Mouse (Mus musculus): ENCODE measurements around the gene Vkorc1l1. TPM values are rescaled to one million over a fixed set of nuclear protein-coding genes. Genes with fewer than 3 reads are reported as not detected.

The Vkorc1l1 gene
- polyA plus RNA-seq, 1 experiment: 13.2 TPM

- Histone ChIP-seq H3K36me3 (ENCODE audit: control insufficient read depth, insufficient read depth) (no peaks in the 10 kb centered on the region), H3ac (ENCODE audit: control insufficient read depth, insufficient read length) (no peak overlapping the region), H3K27me3 (ENCODE audit: control insufficient read depth, insufficient read depth, insufficient read length) (no peaks in the 10 kb centered on the region), H3K4me2 (ENCODE audit: low read depth) (no peak overlapping the region), H3K4me3 (no peak overlapping the region), H3K79me2 (ENCODE audit: control insufficient read depth, insufficient read depth) (peaks cover 6% of the 10 kb centered on the region)
- TF ChIP-seq MYOD1 (IDR thresholded peaks at IDR 0.05; ENCODE audit: control insufficient read depth in 1 of 3, insufficient read length in 2 of 3, low read depth in 2 of 3): no peak
- no peak for TF ChIP-seq SRF (IDR thresholded peaks at IDR 0.05; ENCODE audit: control insufficient read depth, insufficient read length, low read depth)
These were observed 32.6 kb downstream of the Vkorc1l1 start for GRCm38 (mm10) chr5:129974354-129974753.

GRCm38 (mm10) chr5:129974866-129975311 lies 33.1 kb downstream of the Vkorc1l1 start:
- H3K36me3 ChIP-seq (ENCODE audit: control insufficient read depth, insufficient read depth): no peaks in the 10 kb centered on the region
- TF ChIP-seq MYOD1 (IDR thresholded peaks at IDR 0.05; ENCODE audit: control insufficient read depth in 1 of 3, insufficient read length in 2 of 3, low read depth in 2 of 3): no peak
- TF ChIP-seq USF1 (IDR thresholded peaks at IDR 0.05; ENCODE audit: low read depth): no peak
- no peak for TF ChIP-seq CEBPB (IDR thresholded peaks at IDR 0.05; ENCODE audit: insufficient read depth, poor library complexity, severe bottlenecking)
- TF ChIP-seq E2F4 (IDR thresholded peaks at IDR 0.05; ENCODE audit: insufficient read depth): no peak
- TF ChIP-seq POLR2AphosphoS2 (IDR thresholded peaks at IDR 0.05; ENCODE audit: insufficient read length, low read depth): no peak
- H3K4me3 ChIP-seq: no peak overlapping the region
- H3K79me2 ChIP-seq (ENCODE audit: control insufficient read depth, insufficient read depth): peaks cover 6% of the 10 kb centered on the region
- H3K4me2 ChIP-seq (ENCODE audit: low read depth): no peak overlapping the region
- no peak overlapping the region for H3ac ChIP-seq (ENCODE audit: control insufficient read depth, insufficient read length)
- no peaks in the 10 kb centered on the region for H3K27me3 ChIP-seq (ENCODE audit: control insufficient read depth, insufficient read depth, insufficient read length)

- Histone ChIP-seq H3K4me3 (no peak overlapping the region), H3K4me2 (ENCODE audit: low read depth) (no peak overlapping the region), H3K79me2 (ENCODE audit: control insufficient read depth, insufficient read depth) (peaks cover 6% of the 10 kb centered on the region), H3ac (ENCODE audit: control insufficient read depth, insufficient read length) (no peak overlapping the region), H3K36me3 (ENCODE audit: control insufficient read depth, insufficient read depth) (peaks cover under 1% of the 10 kb centered on the region), H3K27me3 (ENCODE audit: control insufficient read depth, insufficient read depth, insufficient read length) (no peaks in the 10 kb centered on the region)
- no peak for TF ChIP-seq POLR2A (IDR thresholded peaks at IDR 0.05; ENCODE audit: insufficient read length, low read depth)
- TF ChIP-seq E2F4 (IDR thresholded peaks at IDR 0.05; ENCODE audit: insufficient read depth): no peak
- no peak for TF ChIP-seq SRF (IDR thresholded peaks at IDR 0.05; ENCODE audit: control insufficient read depth, insufficient read length, low read depth)
- TF ChIP-seq MYOG (IDR thresholded peaks at IDR 0.05; ENCODE audit: control insufficient read depth in 1 of 3, insufficient read depth in 1 of 3, insufficient read length in 2 of 3, low read depth in 2 of 3): no peak
- no peak for TF ChIP-seq USF1 (IDR thresholded peaks at IDR 0.05; ENCODE audit: low read depth)
- no peak for TF ChIP-seq POLR2AphosphoS2 (IDR thresholded peaks at IDR 0.05; ENCODE audit: insufficient read length, low read depth)
- no peak for TF ChIP-seq CEBPB (IDR thresholded peaks at IDR 0.05; ENCODE audit: insufficient read depth, poor library complexity, severe bottlenecking)
- TF ChIP-seq MAX (IDR thresholded peaks at IDR 0.05; ENCODE audit: low read depth): no peak
- no peak for TF ChIP-seq TCF3 (IDR thresholded peaks at IDR 0.05; ENCODE audit: insufficient read length, low read depth)
These were observed 36.0 kb downstream of the Vkorc1l1 start for GRCm38 (mm10) chr5:129977768-129978167.

GRCm38 (mm10) chr5:129978608-129979007 lies 36.8 kb downstream of the Vkorc1l1 start:
- Histone ChIP-seq H3K27me3 (ENCODE audit: control insufficient read depth, insufficient read depth, insufficient read length) (no peaks in the 10 kb centered on the region), H3K36me3 (ENCODE audit: control insufficient read depth, insufficient read depth) (peaks cover 9% of the 10 kb centered on the region), H3ac (ENCODE audit: control insufficient read depth, insufficient read length) (no peak overlapping the region), H3K4me2 (ENCODE audit: low read depth) (no peak overlapping the region), H3K79me2 (ENCODE audit: control insufficient read depth, insufficient read depth) (peaks cover 6% of the 10 kb centered on the region), H3K4me3 (no peak overlapping the region)
- TF ChIP-seq TCF12 (IDR thresholded peaks at IDR 0.05; ENCODE audit: insufficient read depth, poor library complexity, severe bottlenecking): no peak
- TF ChIP-seq MYOG (IDR thresholded peaks at IDR 0.05; ENCODE audit: control insufficient read depth in 1 of 3, insufficient read depth in 1 of 3, insufficient read length in 2 of 3, low read depth in 2 of 3): no peak
- no peak for TF ChIP-seq CEBPB (IDR thresholded peaks at IDR 0.05; ENCODE audit: insufficient read depth, poor library complexity, severe bottlenecking)
- no peak for TF ChIP-seq TCF3 (IDR thresholded peaks at IDR 0.05; ENCODE audit: insufficient read length, low read depth)
- TF ChIP-seq USF1 (IDR thresholded peaks at IDR 0.05; ENCODE audit: low read depth): no peak
- TF ChIP-seq POLR2AphosphoS2 (IDR thresholded peaks at IDR 0.05; ENCODE audit: insufficient read length, low read depth): no peak
- no peak for TF ChIP-seq REST (IDR thresholded peaks at IDR 0.05; ENCODE audit: insufficient read depth, insufficient read length)
- no peak for TF ChIP-seq POLR2A (IDR thresholded peaks at IDR 0.05; ENCODE audit: insufficient read length, low read depth)
- TF ChIP-seq MYOD1 (IDR thresholded peaks at IDR 0.05; ENCODE audit: control insufficient read depth in 1 of 3, insufficient read length in 2 of 3, low read depth in 2 of 3): no peak
- no peak for TF ChIP-seq E2F4 (IDR thresholded peaks at IDR 0.05; ENCODE audit: insufficient read depth)
- TF ChIP-seq SRF (IDR thresholded peaks at IDR 0.05; ENCODE audit: control insufficient read depth, insufficient read length, low read depth): no peak
- no peak for TF ChIP-seq MAX (IDR thresholded peaks at IDR 0.05; ENCODE audit: low read depth)

- TF ChIP-seq MYOG (IDR thresholded peaks at IDR 0.05; ENCODE audit: control insufficient read depth in 1 of 3, insufficient read depth in 1 of 3, insufficient read length in 2 of 3, low read depth in 2 of 3) (no peak), MAX (IDR thresholded peaks at IDR 0.05; ENCODE audit: low read depth) (no peak), CEBPB (IDR thresholded peaks at IDR 0.05; ENCODE audit: insufficient read depth, poor library complexity, severe bottlenecking) (no peak), USF1 (IDR thresholded peaks at IDR 0.05; ENCODE audit: low read depth) (no peak), E2F4 (IDR thresholded peaks at IDR 0.05; ENCODE audit: insufficient read depth) (no peak), SRF (IDR thresholded peaks at IDR 0.05; ENCODE audit: control insufficient read depth, insufficient read length, low read depth) (no peak), TCF12 (IDR thresholded peaks at IDR 0.05; ENCODE audit: insufficient read depth, poor library complexity, severe bottlenecking) (no peak), TCF3 (IDR thresholded peaks at IDR 0.05; ENCODE audit: insufficient read length, low read depth) (no peak), POLR2AphosphoS2 (IDR thresholded peaks at IDR 0.05; ENCODE audit: insufficient read length, low read depth) (no peak), MYOD1 (IDR thresholded peaks at IDR 0.05; ENCODE audit: control insufficient read depth in 1 of 3, insufficient read length in 2 of 3, low read depth in 2 of 3) (no peak), REST (IDR thresholded peaks at IDR 0.05; ENCODE audit: insufficient read depth, insufficient read length) (no peak), POLR2A (IDR thresholded peaks at IDR 0.05; ENCODE audit: insufficient read length, low read depth) (no peak)
- no peak overlapping the region for H3K4me2 ChIP-seq (ENCODE audit: low read depth)
- peaks cover 13% of the 10 kb centered on the region for H3K36me3 ChIP-seq (ENCODE audit: control insufficient read depth, insufficient read depth)
- no peaks in the 10 kb centered on the region for H3K27me3 ChIP-seq (ENCODE audit: control insufficient read depth, insufficient read depth, insufficient read length)
- no peak overlapping the region for H3K4me3 ChIP-seq
- peaks cover 6% of the 10 kb centered on the region for H3K79me2 ChIP-seq (ENCODE audit: control insufficient read depth, insufficient read depth)
- H3ac ChIP-seq (ENCODE audit: control insufficient read depth, insufficient read length): no peak overlapping the region
These were observed 38.4 kb downstream of the Vkorc1l1 start for GRCm38 (mm10) chr5:129980216-129980615.
